Mouse (Mus musculus) B cell, adult 2 months (primary cell): ENCODE data around the gene Cnksr3.
A peak's percentile ranks its signal among the peaks of the same experiment; 100 is the strongest.

Experiments used
- DNase-seq, 2 experiments: peaks; one replicate each; pipeline ENCODE4 v3.0.0; 2022

The Cnksr3 gene

GRCm38 (mm10) chr10:7211696-7212482, at the start of gene Cnksr3:
Gene Cnksr3 (minus strand): TSS chr10:7212237.
- DNase-seq: peak; percentile 90 to 92

- DNase-seq: no peak
Observed at GRCm38 (mm10) chr10:7260166-7261108, 48.4 kb upstream of the Cnksr3 start.

GRCm38 (mm10) chr10:7258607-7259006, 46.6 kb upstream of the Cnksr3 start:
- no peak for DNase-seq

- no peak for DNase-seq
Observed at GRCm38 (mm10) chr10:7250455-7250854, 38.4 kb upstream of the Cnksr3 start.

GRCm38 (mm10) chr10:7234601-7235000, 22.6 kb upstream of the Cnksr3 start:
- no peak for DNase-seq

GRCm38 (mm10) chr10:7217551-7218127, 5.6 kb upstream of the Cnksr3 start:
- no peak for DNase-seq

- no peak for DNase-seq
Observed at GRCm38 (mm10) chr10:7214718-7215117, 2.7 kb upstream of the Cnksr3 start.

GRCm38 (mm10) chr10:7213066-7213630, 1.1 kb upstream of the Cnksr3 start:
- no peak for DNase-seq

- peak; percentile 46 to 56 for DNase-seq
Observed at GRCm38 (mm10) chr10:7212537-7212936, 500 bp upstream of the Cnksr3 start.

- peak; percentile 77 to 79 for DNase-seq
Observed at GRCm38 (mm10) chr10:7210991-7211695, 894 bp downstream of the Cnksr3 start.

GRCm38 (mm10) chr10:7209691-7210455, 2.2 kb downstream of the Cnksr3 start:
- no peak for DNase-seq

GRCm38 (mm10) chr10:7208859-7209441, 3.1 kb downstream of the Cnksr3 start:
- no peak for DNase-seq

- no peak for DNase-seq
Observed at GRCm38 (mm10) chr10:7207301-7207700, 4.7 kb downstream of the Cnksr3 start.

- DNase-seq: no peak
Observed at GRCm38 (mm10) chr10:7206571-7206970, 5.5 kb downstream of the Cnksr3 start.

- no peak for DNase-seq
Observed at GRCm38 (mm10) chr10:7205576-7205975, 6.5 kb downstream of the Cnksr3 start.

GRCm38 (mm10) chr10:7204953-7205352, 7.1 kb downstream of the Cnksr3 start:
- DNase-seq: no peak

GRCm38 (mm10) chr10:7202576-7202975, 9.5 kb downstream of the Cnksr3 start:
- no peak for DNase-seq

GRCm38 (mm10) chr10:7200665-7201064, 11.4 kb downstream of the Cnksr3 start:
- no peak for DNase-seq

GRCm38 (mm10) chr10:7198201-7198600, 13.8 kb downstream of the Cnksr3 start:
- no peak for DNase-seq

GRCm38 (mm10) chr10:7197733-7198132, 14.3 kb downstream of the Cnksr3 start:
- no peak for DNase-seq
